Mouse (Mus musculus) MEL (cell line): Measurements from ENCODE around the gene Itgb2.

Source experiments
- BHLHE40 ChIP-seq: IDR thresholded peaks from 2 replicates; pipeline ENCODE4 v1.6.1; 2012; ENCODE audit warnings: low read depth, mild to moderate bottlenecking, inconsistent platforms, low read length, improper control_type of control experiment, borderline replicate concordance
- CTCF ChIP-seq, 3 experiments: IDR thresholded peaks in 2 of 3; conservative IDR thresholded peaks in 1 of 3; 2 replicates each; pipeline ENCODE4 v1.5.1; 2011 to 2012; ENCODE audit warnings: low read length in 3 of 3, low read depth in 2 of 3, mild to moderate bottlenecking in 2 of 3, improper control_type of control experiment in 1 of 3, inconsistent platforms in 1 of 3, mixed read lengths in 1 of 3, moderate library complexity in 1 of 3; ENCODE audit not compliant: control insufficient read depth in 1 of 3, insufficient read depth in 1 of 3, poor library complexity in 1 of 3, severe bottlenecking in 1 of 3
- EP300 ChIP-seq, 2 experiments: IDR thresholded peaks; 2 replicates each; pipeline ENCODE4 v1.6.1; 2011; ENCODE audit warnings: improper control_type of control experiment in 2 of 2, low read length in 2 of 2, low read depth in 1 of 2, mild to moderate bottlenecking in 1 of 2
- GATA1 ChIP-seq: IDR thresholded peaks from 2 replicates; pipeline ENCODE4 v1.6.1; 2011; ENCODE audit warnings: low read depth, low read length, improper control_type of control experiment
- HCFC1 ChIP-seq: IDR thresholded peaks from 2 replicates; pipeline ENCODE4 v1.6.1; 2012; ENCODE audit warnings: low read depth, mild to moderate bottlenecking, inconsistent platforms, low read length, improper control_type of control experiment, moderate library complexity
- MAX ChIP-seq: IDR thresholded peaks from 2 replicates; pipeline ENCODE4 v1.6.1; 2011; ENCODE audit warnings: low read length, improper control_type of control experiment
- POLR2A ChIP-seq, 2 experiments: IDR thresholded peaks; 2 replicates each; pipeline ENCODE4 v1.6.1; 2011 to 2012; ENCODE audit warnings: low read length in 2 of 2, mild to moderate bottlenecking in 2 of 2, control low read depth in 1 of 2, improper control_type of control experiment in 1 of 2, low read depth in 1 of 2, moderate library complexity in 1 of 2; ENCODE audit not compliant: control insufficient read depth in 1 of 2, insufficient read depth in 1 of 2, poor library complexity in 1 of 2
- POLR2AphosphoS5 ChIP-seq: IDR thresholded peaks from 2 replicates; pipeline ENCODE4 v1.6.1; 2012; ENCODE audit warnings: low read depth, borderline replicate concordance, mild to moderate bottlenecking, inconsistent platforms, low read length, moderate library complexity, mixed read lengths
- SIN3A ChIP-seq: IDR thresholded peaks from 2 replicates; pipeline ENCODE4 v1.6.1; 2012; ENCODE audit warnings: low read length, improper control_type of control experiment, inconsistent platforms
- TAL1 ChIP-seq: IDR thresholded peaks from 2 replicates; pipeline ENCODE4 v1.6.1; 2012; ENCODE audit warnings: mild to moderate bottlenecking, inconsistent platforms, low read length, moderate library complexity, mixed read lengths
- TBP ChIP-seq: IDR thresholded peaks from 2 replicates; pipeline ENCODE4 v1.8.0; 2011; ENCODE audit warnings: low read depth, low read length, improper control_type of control experiment
- UBTF ChIP-seq: IDR thresholded peaks from 2 replicates; pipeline ENCODE4 v1.6.1; 2012; ENCODE audit warnings: low read depth, mild to moderate bottlenecking, inconsistent platforms, low read length, improper control_type of control experiment, moderate library complexity, borderline replicate concordance; ENCODE audit not compliant: insufficient read depth
- ZMIZ1 ChIP-seq: IDR thresholded peaks from 2 replicates; pipeline ENCODE4 v1.6.1; 2012; ENCODE audit warnings: low read depth, mild to moderate bottlenecking, inconsistent platforms, low read length, improper control_type of control experiment, moderate library complexity

DNA sequence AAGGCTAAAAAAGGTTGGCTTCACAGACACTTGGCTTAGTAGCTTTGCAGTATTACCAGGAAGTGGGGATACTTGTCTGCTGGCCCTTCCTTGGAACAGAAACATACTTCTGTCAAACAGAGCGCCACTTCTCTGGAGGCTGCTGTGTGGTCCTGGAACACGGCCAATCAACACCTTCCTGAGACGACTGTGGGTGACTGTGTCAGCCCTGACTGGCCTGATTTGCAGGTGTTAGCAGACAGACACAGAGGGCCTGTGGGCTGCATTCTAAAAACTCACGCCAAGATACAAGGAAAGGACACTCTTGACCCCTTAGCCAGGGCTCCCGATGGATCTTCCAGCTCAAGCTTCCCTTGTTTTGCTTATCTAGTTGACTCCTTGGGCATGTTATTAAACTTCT is 74.9 kb downstream of the Itgb2 start:
- TF ChIP-seq CTCF (IDR thresholded peaks at IDR 0.05 in 2 of 3, conservative IDR thresholded peaks at IDR 0.05 in 1 of 3; ENCODE audit: control insufficient read depth in 1 of 3, insufficient read depth in 1 of 3, low read depth in 2 of 3, low read length in 3 of 3, poor library complexity in 1 of 3, severe bottlenecking in 1 of 3) (no peak), SIN3A (no peak), POLR2A (IDR thresholded peaks at IDR 0.05; ENCODE audit: control insufficient read depth in 1 of 2, insufficient read depth in 1 of 2, low read depth in 1 of 2, low read length in 2 of 2, poor library complexity in 1 of 2) (no peak), UBTF (no peak), TAL1 (no peak), HCFC1 (no peak), POLR2AphosphoS5 (no peak), GATA1 (no peak), TBP (no peak), ZMIZ1 (no peak), EP300 (IDR thresholded peaks at IDR 0.05; ENCODE audit: low read depth in 1 of 2, low read length in 2 of 2) (no peak), BHLHE40 (no peak), MAX (no peak)
